Mouse (Mus musculus) spleen, adult 2 months (tissue): Measurements from ENCODE around the gene Clcf1.

Source experiments
- CTCF ChIP-seq: fragments of 200-500 bp; IDR thresholded peaks from 2 replicates; pipeline ENCODE4 v1.5.1; 2011; ENCODE audit warnings: mild to moderate bottlenecking, inconsistent platforms; ENCODE audit not compliant: insufficient read depth, insufficient read length, insufficient replicate concordance; ENCODE audit errors: extremely low read depth
- POLR2A ChIP-seq: fragments of 200-500 bp; IDR thresholded peaks from 2 replicates; pipeline ENCODE4 v1.6.1; 2011; ENCODE audit warnings: low read depth, low read length, inconsistent platforms

GRCm38 (mm10) chr19:4217140-4217539 lies 3.1 kb downstream of the Clcf1 start:
- TF ChIP-seq CTCF (no peak), POLR2A (no peak)
